Mouse (Mus musculus) layer of hippocampus, adult 8-10 months (tissue): ENCODE data around the gene Utp15. TPM values are rescaled to one million over a fixed set of nuclear protein-coding genes. Genes with fewer than 3 reads are reported as not detected.

Experiments
- DNase-seq, 2 experiments: peaks; one replicate each; pipeline ENCODE4 v3.0.0; 2022; ENCODE audit warnings: low spot score in 2 of 2
- total RNA-seq, 4 experiments: library from RNA; stranded (reverse); gene quantifications; 2 replicates each; pipeline ENCODE4 v1.2.4; 2022

Gene Utp15
- total RNA-seq, 4 experiments from 2014 or later, result 22.2 to 25.0 (median 24.2) TPM

DNA sequence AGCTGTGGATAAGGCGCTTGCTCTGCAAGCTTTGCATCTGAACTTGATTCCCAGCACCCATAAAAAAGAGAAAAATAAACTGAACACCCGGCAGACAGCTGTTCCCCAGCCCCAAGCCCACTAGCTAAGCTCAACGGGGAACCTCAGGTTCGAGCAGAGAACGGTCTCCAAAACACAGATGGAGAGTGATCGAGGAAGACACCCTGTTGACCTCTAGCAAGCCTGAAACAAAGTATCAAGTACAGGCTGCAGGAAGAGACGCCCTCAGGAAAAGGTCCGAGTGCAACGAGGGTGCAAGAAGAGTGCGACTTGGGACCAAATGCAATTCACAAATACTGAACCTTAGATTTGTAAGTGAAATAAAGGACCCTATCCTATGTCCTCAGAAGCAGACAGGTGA, 13.2 kb downstream of the Utp15 start:
- DNase-seq, result no peak

DNA sequence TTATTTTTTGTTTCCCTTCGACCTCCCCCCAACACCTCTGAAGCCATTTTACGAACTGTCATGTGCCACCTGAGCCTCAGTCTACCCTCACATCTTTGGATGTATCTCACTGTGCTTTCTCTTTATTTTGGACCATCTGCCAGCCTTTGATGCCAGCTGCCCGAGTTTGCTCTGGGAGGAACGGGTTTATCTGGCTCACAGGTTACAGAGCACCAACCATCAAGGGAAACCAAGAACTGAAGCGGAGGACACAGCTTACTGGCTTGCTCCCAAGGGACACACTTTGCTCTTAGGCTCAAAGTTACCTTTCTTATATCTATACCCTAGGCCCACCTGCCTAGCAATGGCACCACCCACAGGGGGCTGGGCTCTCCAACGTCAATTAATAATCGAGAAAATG, 17.5 kb downstream of the Utp15 start:
- DNase-seq, result no peak

DNA sequence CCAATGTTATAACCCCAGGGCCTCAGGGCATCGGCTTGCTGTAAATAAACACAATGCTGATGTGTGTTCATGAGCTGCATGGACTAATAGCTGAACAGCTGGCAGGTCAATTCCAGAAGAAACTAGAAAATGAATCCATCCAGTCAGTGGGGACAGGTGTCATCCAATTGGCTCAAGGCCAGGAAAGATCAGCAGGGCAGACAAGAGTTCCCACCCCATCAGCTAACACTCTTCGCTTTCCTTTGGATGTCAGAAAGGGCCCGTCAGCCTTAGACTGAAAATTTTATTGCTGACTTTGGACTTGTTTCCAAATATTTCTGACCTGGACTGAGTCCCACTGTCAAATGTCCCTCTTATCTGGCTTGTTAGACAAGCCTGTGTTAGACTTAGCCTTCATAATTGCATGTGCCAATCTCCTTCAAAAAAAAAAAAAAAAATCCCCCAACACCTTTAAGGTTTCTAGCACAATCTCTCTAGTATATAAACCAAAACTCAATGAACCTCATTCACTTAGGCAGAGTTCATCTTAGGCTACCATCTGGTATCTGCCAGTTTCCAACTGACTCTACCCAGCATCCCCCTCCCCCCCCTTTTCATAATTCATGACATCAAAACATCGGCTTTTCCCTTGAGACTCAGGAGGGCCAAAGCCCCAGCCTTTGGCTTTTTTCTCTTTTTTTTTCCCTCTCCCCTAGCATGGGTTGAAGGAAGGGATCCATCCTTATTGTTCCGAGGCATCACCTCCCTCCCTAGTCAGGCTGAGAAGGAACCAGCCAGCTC, 18.1 kb downstream of the Utp15 start:
- DNase-seq, result no peak

DNA sequence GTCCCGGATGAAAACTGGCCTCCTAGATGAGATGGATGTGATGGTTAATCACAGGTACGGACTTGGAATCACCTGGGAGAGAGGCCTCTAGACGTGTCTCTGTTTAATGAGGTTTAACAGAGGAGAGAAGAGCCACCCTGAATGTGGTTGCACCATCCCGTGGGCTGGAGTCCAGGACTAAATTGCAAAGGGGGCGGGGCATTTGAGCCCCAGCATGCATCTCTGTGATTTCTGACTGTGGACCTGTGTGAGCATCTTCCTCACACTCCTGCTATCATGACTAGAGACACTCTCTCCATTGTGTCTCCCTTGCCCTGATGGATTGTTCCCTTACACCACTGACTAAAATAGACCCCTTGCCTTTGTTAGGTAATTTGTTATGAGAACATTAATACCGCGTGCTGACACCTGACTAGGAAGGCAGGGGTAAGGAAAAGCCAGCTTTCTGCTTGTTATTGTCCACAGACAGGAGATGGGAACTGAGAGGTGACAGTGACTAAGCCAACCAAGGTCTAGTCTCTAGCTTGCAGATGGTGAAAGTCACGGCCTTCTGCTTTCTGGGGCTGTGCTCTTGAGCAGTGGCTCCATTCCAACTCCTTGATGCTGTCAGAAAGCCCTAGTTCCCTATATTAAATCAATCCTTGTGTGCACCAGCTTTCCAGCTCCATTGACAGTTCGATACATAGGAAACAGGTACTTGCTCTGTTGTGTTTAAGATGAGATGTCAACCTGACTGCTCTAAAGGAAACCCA, 21.1 kb downstream of the Utp15 start:
- no peak for DNase-seq

GRCm38 (mm10) chr13:98239978-98240641, 22.7 kb downstream of the Utp15 start:
- DNase-seq, result peak; percentile 50 to 84

DNA sequence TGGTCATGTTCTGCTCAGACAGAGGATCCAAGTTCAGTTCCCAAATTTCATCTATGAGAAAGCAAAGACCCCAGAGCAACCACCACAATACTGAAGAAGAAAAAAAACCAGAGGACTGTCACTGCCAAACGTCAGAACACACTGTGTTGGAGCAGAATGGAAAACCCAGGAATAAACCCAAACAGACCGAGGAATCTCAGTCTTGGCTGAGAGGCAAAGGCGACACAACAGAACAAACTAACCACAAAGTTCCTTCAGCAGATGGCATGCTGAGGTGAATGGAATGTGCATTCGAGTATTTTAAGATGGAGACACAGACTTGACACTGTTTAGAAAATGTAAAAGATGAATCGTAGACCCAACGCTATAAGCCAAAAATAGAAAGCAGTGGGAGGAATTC, 27.4 kb downstream of the Utp15 start:
- DNase-seq, result no peak

DNA sequence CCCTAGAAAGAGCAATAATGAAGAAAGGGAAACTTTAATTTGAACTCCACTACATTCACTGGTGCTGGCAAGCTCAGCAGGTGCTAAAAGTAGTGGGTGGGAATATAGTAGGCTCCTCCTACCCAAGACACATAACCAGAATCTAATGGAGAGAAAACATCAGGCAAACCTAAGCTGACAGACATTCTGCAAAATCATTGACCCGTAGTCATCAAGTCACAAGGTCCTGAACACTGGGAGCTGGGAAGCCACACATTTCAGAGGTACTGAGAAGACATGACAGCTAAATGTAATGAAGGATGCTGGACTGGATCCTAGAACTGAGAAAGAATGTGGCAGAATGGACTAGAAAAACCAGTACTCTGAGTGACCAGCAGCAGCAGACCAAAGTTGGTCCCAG, 32.3 kb downstream of the Utp15 start:
- DNase-seq, result no peak

- no peak for DNase-seq
Observed at GRCm38 (mm10) chr13:98226225-98226624, 36.6 kb downstream of the Utp15 start.

- no peak for DNase-seq
Observed at GRCm38 (mm10) chr13:98222848-98223247, 40.0 kb downstream of the Utp15 start.

- no peak for DNase-seq
Observed at GRCm38 (mm10) chr13:98210137-98210536, 52.7 kb downstream of the Utp15 start.

DNA sequence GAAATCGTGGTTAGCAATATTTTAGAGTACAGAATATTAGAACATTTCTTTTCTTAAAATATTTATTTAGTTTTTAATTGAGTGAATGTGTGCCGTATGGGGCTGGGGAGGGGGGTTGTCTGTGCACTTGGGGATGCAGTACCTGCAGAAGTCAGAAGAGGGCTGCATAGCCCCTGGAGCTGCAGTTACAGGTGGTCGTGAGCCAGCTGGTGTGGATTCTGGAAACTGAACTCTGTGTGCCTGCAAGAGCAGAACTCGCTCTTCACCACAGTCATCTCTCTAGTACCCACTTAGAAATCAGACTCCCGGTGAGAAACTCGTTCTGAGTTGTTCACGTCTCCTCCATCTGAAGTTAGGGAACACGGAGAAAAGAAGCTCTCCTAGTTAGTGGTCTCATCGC, 54.0 kb downstream of the Utp15 start:
- peak in 1 of 2 experiments; percentile 39 for DNase-seq

DNA sequence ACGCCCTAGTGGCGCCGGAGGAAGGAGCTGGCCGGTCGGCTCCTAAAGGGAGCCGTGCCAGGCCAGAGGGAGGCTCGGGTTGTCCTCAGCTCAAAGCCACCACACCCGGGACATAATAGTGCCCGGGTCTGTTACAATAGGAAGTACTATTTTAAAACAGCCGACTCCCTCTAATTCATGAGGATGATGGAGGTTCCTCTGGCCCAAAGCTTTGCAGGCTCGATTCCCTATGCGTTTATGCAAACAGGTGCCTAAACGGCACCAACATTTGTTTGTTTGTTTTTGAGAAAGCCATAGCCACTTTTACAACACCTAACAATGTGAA, 56.3 kb downstream of the Utp15 start:
- no peak for DNase-seq

DNA sequence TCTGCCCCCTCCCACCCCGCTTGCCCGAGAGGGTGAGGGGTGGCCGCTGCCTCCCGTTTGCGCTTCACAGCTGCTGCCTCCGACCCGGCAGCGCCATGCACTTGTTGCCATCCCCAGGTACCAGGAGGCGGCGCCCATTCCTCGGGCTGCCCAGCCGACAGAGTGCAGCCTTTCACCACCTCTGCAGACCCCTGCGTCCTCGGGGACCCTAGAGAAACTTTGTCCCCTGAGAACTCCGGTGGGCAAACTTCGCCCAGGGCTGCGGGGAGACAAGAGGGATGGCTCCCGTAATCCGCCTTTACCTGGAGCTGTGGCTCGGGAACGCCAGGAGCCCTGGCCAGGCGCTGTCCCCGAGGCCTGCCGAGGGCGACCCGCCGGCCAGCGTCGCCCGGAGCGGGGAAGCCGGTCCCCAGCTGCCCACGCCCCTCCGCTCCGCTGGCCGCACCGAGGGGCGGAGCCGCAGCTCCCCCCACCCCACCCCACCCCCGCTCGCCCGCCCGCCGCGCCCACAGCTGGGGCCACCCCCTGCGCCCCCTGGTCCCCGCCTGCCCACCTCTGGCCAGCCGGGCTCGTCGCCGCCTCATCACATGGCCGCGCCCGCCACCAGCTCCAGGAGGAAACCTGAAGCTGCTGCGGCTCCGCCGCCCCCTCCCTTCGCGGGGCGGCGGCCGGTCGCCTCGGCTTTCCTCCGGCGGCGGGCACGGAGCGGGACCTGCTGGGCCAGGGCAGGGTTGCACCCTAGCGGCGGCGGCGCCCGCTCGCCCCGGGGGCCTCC, 56.9 kb downstream of the Utp15 start, which contains the start of gene Arhgef28:
Gene Arhgef28 (minus strand): TSS at position 669 of the 775 bp plus-strand sequence.
- peak in 1 of 2 experiments; percentile 44 for DNase-seq

GRCm38 (mm10) chr13:98205111-98205510, 57.7 kb downstream of the Utp15 start:
- no peak for DNase-seq

- DNase-seq, result no peak
Observed at GRCm38 (mm10) chr13:98204371-98204770, 58.5 kb downstream of the Utp15 start.

DNA sequence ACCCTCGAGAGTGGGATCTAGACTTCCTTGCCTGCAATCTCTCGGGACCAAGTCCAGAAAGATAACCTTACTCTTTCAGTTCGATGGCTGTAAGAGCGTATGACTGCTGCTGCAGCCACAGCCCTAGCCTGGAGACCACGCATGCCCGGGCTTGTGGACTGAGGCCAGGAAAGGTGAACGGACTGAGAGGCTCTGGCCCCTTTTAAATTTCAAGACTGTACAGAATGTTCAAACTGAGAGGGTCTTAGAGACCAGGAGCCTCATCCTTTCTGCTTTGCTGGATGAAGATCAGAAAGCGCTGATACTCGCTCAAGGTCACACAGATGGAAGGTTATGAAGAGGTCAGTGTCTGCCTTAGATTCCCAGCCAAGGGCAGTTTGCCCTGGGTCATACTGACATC, 61.4 kb downstream of the Utp15 start:
- DNase-seq, result no peak

Other genes with a start within 250 kb of the Utp15 start
- 10 to 100 TPM; 76.5 to 97.9 (median 94.2) TPM for gene Arhgef28, start 56.6 kb downstream of the Utp15 start, total RNA-seq
- 10 to 100 TPM; 42.8 to 50.4 (median 49.4) TPM for gene Ankra2, start within 50 bp of the Utp15 start, total RNA-seq
- gene Gm21976, start 16.8 kb upstream of the Utp15 start, total RNA-seq, result not detected
- 100 to 1,000 TPM; 157 to 207 (median 184) TPM for gene Btf3, start 54.0 kb upstream of the Utp15 start, total RNA-seq
- gene Foxd1, start 91.2 kb upstream of the Utp15 start, total RNA-seq, result 1 to 10 TPM in 3 of 4 experiments, under 1 TPM in 1; 0.74 to 1.3 (median 1.2) TPM
- not detected for gene Gm10320, start 229.0 kb upstream of the Utp15 start, total RNA-seq